Mouse (Mus musculus) liver, embryonic 14.5 days (tissue): Measurements from ENCODE around the gene Fam172a.

Experiments used
- CTCF ChIP-seq: IDR thresholded peaks from 2 replicates; pipeline ENCODE4 v1.5.1; 2016; ENCODE audit warnings: antibody characterized with exemption, low read depth, control low read depth
- EP300 ChIP-seq: IDR thresholded peaks from 2 replicates; pipeline ENCODE4 v1.6.1; 2016; ENCODE audit warnings: antibody characterized with exemption, low read depth

GRCm38 (mm10) chr13:78113978-78114377, 412.1 kb downstream of the Fam172a start:
- TF ChIP-seq CTCF (no peak), EP300 (no peak)
